Mouse (Mus musculus) neutrophil, adult 5-6 weeks (primary cell): Measurements from ENCODE around the gene Nfkbiz. TPM values are rescaled to one million over a fixed set of nuclear protein-coding genes. Genes with fewer than 3 reads are reported as not detected.

ENCODE experiments used
- total RNA-seq: library from RNA; stranded (forward); fragments of 200-1000 nt; gene quantifications from 2 replicates; pipeline ENCODE4 v1.2.3, GENCODE M21; 2017

The Nfkbiz gene
- total RNA-seq, 1 experiment from 2014 or later = 154 TPM

Other genes starting within 250 kb of the Nfkbiz start
- 16.8 and 16.9 TPM in 2 replicates for gene Nxpe3, start 56.4 kb upstream of the Nfkbiz start, total RNA-seq
- 20.9 and 23.3 TPM in 2 replicates for gene Cep97, start 96.0 kb upstream of the Nfkbiz start, total RNA-seq
- 417 and 420 TPM in 2 replicates for gene Rpl24, start 127.4 kb upstream of the Nfkbiz start, total RNA-seq
- 49.6 and 49.8 TPM in 2 replicates for gene Zbtb11, start 135.0 kb upstream of the Nfkbiz start, total RNA-seq
- 87.3 and 91.0 TPM in 2 replicates for gene Pcnp, start 190.8 kb upstream of the Nfkbiz start, total RNA-seq
- 25.3 and 25.5 TPM in 2 replicates for gene Trmt10c, start 198.9 kb upstream of the Nfkbiz start, total RNA-seq
- 107 and 127 TPM in 2 replicates for gene Senp7, start 209.4 kb upstream of the Nfkbiz start, total RNA-seq